Mouse (Mus musculus) hindlimb bud, embryonic 11.5 days (tissue): ENCODE data around the gene Naa38.

Experiments
- DNase-seq: peaks from one replicate; pipeline ENCODE4 v3.0.0-alpha.2; 2012; ENCODE audit warnings: low read depth, low spot score; ENCODE audit errors: extremely low spot score

Naa38 gene

DNA sequence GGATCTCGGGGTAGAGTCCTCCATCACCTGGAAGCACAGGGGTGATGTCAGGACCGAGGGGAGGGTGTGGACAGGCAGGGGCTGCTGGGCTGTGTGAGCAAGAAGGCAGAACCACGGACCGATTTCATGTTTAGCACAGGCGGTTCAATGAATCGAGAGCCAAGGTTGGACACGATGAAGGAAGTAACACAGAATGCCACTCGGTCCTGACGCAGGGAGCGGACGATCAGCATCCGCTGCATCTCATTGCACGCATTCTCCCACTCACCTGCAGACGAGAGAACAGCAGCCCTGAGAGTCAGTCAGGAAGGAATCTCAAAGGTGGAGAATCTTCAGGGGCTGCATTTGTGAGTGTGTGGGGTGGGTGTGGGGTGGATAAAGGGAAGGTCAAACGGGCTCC lies 35.3 kb downstream of the Naa38 start:
- DNase-seq = no peak

- DNase-seq = no peak
These were observed 36.7 kb downstream of the Naa38 start for GRCm38 (mm10) chr11:69431829-69432639.

- DNase-seq = no peak
These were observed 37.3 kb downstream of the Naa38 start for GRCm38 (mm10) chr11:69432640-69432982.

GRCm38 (mm10) chr11:69433189-69433588 lies 37.9 kb downstream of the Naa38 start:
- no peak for DNase-seq

DNA sequence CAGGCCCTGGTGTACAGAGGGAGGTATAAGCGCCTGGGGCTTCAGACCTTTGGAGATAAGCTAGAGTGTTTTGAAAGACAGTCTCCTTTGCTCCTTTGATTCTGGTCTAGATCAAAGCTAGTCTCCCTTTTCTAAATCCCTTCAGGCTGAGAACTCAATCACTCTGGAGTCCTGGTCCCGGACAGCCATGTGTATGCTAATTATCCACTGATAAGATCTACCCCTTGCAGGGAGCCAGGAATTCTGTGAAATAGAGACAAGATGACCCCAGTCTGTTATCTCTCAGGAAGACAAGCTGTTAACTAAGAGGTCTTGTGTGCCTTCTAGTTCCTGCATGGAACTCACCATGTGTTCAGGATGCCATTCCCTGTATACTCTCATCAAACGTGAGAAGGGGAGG lies 42.0 kb downstream of the Naa38 start:
- DNase-seq = no peak

DNA sequence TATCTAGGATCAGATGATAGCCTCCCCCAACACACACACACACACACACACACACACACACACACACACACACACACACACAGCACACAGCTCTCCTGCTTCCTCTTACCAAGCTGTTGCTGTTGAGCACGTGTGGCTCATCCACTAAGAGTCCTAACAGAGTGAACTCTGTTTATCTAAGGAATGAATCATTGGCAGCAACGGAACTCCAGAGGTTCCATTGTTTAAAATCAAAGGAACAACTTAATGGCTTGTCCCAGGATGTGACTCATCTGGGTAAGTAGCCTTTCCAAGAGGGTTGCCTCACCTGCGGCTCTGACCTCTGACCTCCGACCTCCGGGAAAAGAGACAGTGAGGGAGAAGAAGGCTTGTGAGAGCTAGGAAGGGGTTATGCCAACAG lies 48.0 kb downstream of the Naa38 start:
- DNase-seq = no peak
